Comparison of ENCODE assay signal across 15 mouse cellular contexts in the genomic region with DNA sequence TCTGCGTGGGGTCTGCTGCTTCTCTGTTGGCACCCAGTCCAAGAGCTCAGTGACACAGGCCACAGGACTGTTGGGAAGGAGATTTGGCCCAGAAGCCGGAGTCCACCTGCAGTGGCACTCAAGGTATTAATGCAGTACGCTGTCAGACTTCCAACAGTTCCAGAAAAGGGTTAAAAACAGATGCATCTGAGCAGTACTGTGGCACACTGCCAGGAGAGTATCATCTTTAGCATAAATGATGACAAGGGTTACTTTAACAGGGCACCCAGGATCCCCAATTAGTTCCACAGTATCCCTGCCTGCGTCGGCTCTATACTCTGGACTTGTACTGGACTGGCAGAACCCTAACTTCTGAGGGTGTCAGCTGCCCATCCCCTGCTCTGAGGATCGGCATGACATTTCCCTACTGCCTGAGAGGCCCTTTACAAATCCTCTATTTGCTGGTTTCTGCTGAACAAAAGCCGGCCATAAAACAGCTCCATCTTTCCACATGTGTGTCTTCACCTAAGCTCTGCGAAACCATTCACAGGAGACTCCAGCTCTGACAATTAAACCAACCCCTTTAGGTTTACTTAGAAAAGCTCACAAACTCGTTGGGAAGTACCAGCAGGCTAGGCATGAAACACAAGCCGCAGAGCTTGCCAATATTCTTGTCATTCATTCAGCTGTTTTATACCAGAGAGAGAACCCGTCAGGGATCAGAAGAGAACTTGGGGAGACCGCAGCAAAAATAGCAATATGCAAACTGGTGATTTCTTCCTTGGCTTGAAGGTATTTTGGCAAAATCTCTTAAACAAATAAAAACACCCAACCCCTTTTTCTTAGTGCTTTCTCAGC. TPM values are rescaled to one million over a fixed set of nuclear protein-coding genes. Genes with fewer than 3 reads are reported as not detected.
DNase-seq lines count a peak whose midpoint lies in the region; ATAC-seq and TF ChIP-seq lines count a peak whose summit lies in the region.
"Had no signal": no experiment of that assay in that cellular context is flagged by ENCODE, and none has a peak within 500 bp of the region (broad histone marks: within the 10 kb centered on the region; RNA-seq: fewer than 3 reads in every experiment).

No protein-coding gene starts in this region.

- WGBS in midbrain, embryonic 14.5 days, result 72% methylated on average over 12 of the region's 12 CpGs

- DNase-seq in CD4-positive, CD25-positive, alpha-beta regulatory T cell, adult 2 months (ENCODE audit: low read depth, low spot score), result peak; percentile 43
- peak in 1 of 2 experiments; percentile 33 for DNase-seq in left cerebral cortex, adult 2 months (ENCODE audit: extremely low spot score in 1 of 2, low spot score in 2 of 2)
- DNase-seq in left cerebral cortex, adult 9 months (ENCODE audit: low spot score in 2 of 2), result no peak
- DNase-seq in cerebellum, adult 9-10 months, result peak; percentile 48
- DNase-seq in midbrain, embryonic 14.5 days, result no peak
- DNase-seq in urinary bladder, postnatal 25 days (ENCODE audit: low spot score), result no peak
- DNase-seq in testis, postnatal 10 days (ENCODE audit: low spot score), result no peak
- DNase-seq: gastrocnemius, postnatal 25 days; lung, adult 18-20 months; thymus, postnatal 25 days had no signal

- H3K4me3 ChIP-seq in left cerebral cortex, adult 2 months, result peak overlapping the region; percentile 39
- H3K4me3 ChIP-seq in midbrain, embryonic 14.5 days (replicated peaks; ENCODE audit: low read depth, low read length), result no peak overlapping the region
- H3K4me3 ChIP-seq: heart, embryonic 15.5 days; limb, embryonic 12.5 days had no signal

- H3K4me2 ChIP-seq in midbrain, embryonic 14.5 days (ENCODE audit: low read length), result no peak overlapping the region
- H3K4me2 ChIP-seq: limb, embryonic 12.5 days had no signal

- TF ChIP-seq CTCF in left cerebral cortex, adult 2 months (IDR thresholded peaks at IDR 0.05), result no peak

- H3K27ac ChIP-seq in left cerebral cortex, adult 2 months, result peak overlapping the region; percentile 68
- H3K27ac ChIP-seq in midbrain, embryonic 14.5 days (replicated peaks; ENCODE audit: low read depth, low read length), result peak overlapping the region; percentile 41; the same call in 1 of the 2 replicates
- H3K27ac ChIP-seq: limb, embryonic 12.5 days had no signal

- H3K4me1 ChIP-seq in midbrain, embryonic 14.5 days (ENCODE audit: control insufficient read depth, insufficient read depth, low read length), result peaks cover 13% of the 10 kb centered on the region; the same call in 1 of the 2 replicates

- intact Hi-C loops in left cerebral cortex, adult 2 months (cut with DNase I), result no loop called here

- ATAC-seq in CD4-positive, CD25-positive, alpha-beta regulatory T cell, adult 4 months, result no peak
- 0 out of 2 replicates have a peak, but pooled peaks have one; percentile 27 for ATAC-seq in midbrain, embryonic 14.5 days (ENCODE audit: low FRiP score, low TSS enrichment)
- ATAC-seq: intestine, postnatal 0 days had no signal

- no peaks in the 10 kb centered on the region for H3K9me3 ChIP-seq in midbrain, embryonic 14.5 days (ENCODE audit: control insufficient read depth, low read length)
- H3K9me3 ChIP-seq: heart, embryonic 15.5 days; limb, embryonic 12.5 days had no signal

- H3K36me3 ChIP-seq in midbrain, embryonic 14.5 days (ENCODE audit: control insufficient read depth, insufficient read depth, low read length), result peaks cover 23% of the 10 kb centered on the region
- H3K36me3 ChIP-seq: G1E had no signal

- H3K27me3 ChIP-seq in midbrain, embryonic 14.5 days (ENCODE audit: control insufficient read depth, insufficient read depth, low read length), result no peaks in the 10 kb centered on the region
- H3K27me3 ChIP-seq: heart, embryonic 15.5 days had no signal

- H3K9ac ChIP-seq in midbrain, embryonic 14.5 days (replicated peaks; ENCODE audit: low read length), result no peak overlapping the region
- H3K9ac ChIP-seq: limb, embryonic 12.5 days had no signal

RNA-seq across cellular contexts. Expression of gene Satb1, which starts 26.7 kb away (rescaled TPM):
- polyA plus RNA-seq in CD4-positive, CD25-positive, alpha-beta regulatory T cell, adult 4 months (2017; shearing (Covaris generic)), result 10 to 100 TPM; 49.5 to 77.2 TPM
- total RNA-seq in left cerebral cortex, adult 2 months (2021), result 100 to 1,000 TPM; 127 to 132 TPM
- polyA plus RNA-seq in midbrain, embryonic 14.5 days (2014; fragmentation: Nextera tagmentation; extraction: Ambion mirVana), result 26.6 and 34.2 TPM in 2 replicates
- polyA plus RNA-seq: G1E had no signal

Comparison
In these comparisons a context has a peak if more than half of its experiments do, and no peak if none do; other contexts are left out.
1. DNase-seq: peak in CD4-positive, CD25-positive, alpha-beta regulatory T cell, adult 2 months (single experiment) and cerebellum, adult 9-10 months (single experiment); none in left cerebral cortex, adult 9 months (0 of 2), midbrain, embryonic 14.5 days (single experiment), urinary bladder, postnatal 25 days (single experiment) and testis, postnatal 10 days (single experiment).